Mouse (Mus musculus) hindbrain, embryonic 15.5 days (tissue): ENCODE measurements around the gene Clic4. TPM values are rescaled to one million over a fixed set of nuclear protein-coding genes. Genes with fewer than 3 reads are reported as not detected.

Experiments used
- ATAC-seq: fragments of 200-750 bp; cut with Nextera tagmentation; 2 replicates; pipeline ENCODE4 v1.8.0; 2017; ENCODE audit warnings: low read depth, moderate number of reproducible peaks, moderate TSS enrichment; ENCODE audit not compliant: low FRiP score
- H3K27ac ChIP-seq: fragments of 300-500 bp; sonication (generic); replicated peaks from 2 replicates; pipeline ENCODE4 v1.5.1; 2015; ENCODE audit warnings: mild to moderate bottlenecking, inconsistent platforms
- H3K27me3 ChIP-seq: fragments of 300-500 bp; sonication (generic); 2 replicates; pipeline ENCODE4 v1.6.1; 2015; ENCODE audit warnings: control low read depth, inconsistent platforms
- H3K36me3 ChIP-seq: fragments of 300-500 bp; sonication (generic); 2 replicates; pipeline ENCODE4 v1.6.1; 2015; ENCODE audit warnings: control low read depth, inconsistent platforms
- H3K4me1 ChIP-seq: fragments of 300-500 bp; sonication (generic); replicated peaks from 2 replicates; pipeline ENCODE4 v1.6.1; 2015; ENCODE audit warnings: control low read depth, inconsistent platforms
- H3K4me2 ChIP-seq: fragments of 300-500 bp; sonication (generic); 2 replicates; pipeline ENCODE4 v1.6.1; 2015; ENCODE audit warnings: moderate library complexity, mild to moderate bottlenecking, inconsistent platforms
- H3K4me3 ChIP-seq: fragments of 300-500 bp; sonication (generic); 2 replicates; pipeline ENCODE4 v1.5.1; 2015; ENCODE audit warnings: mild to moderate bottlenecking, inconsistent platforms
- H3K9ac ChIP-seq: fragments of 300-500 bp; sonication (generic); 2 replicates; pipeline ENCODE4 v1.6.1; 2015; ENCODE audit warnings: inconsistent platforms
- H3K9me3 ChIP-seq: fragments of 300-500 bp; sonication (generic); 2 replicates; pipeline ENCODE4 v1.6.1; 2016; ENCODE audit warnings: control low read depth, inconsistent platforms
- WGBS: fragments of 180-500 bp; shearing (Covaris S2); methylation state at CpG from one replicate; pipeline ENCODE4 v1.1.7; 2015; 5-methylcytosine and 5-hydroxymethylcytosine counted together
- polyA plus RNA-seq: library from polyadenylated mRNA; unstranded; fragments of >200 nt; fragmentation: Nextera tagmentation; extraction: Ambion mirVana; gene quantifications from 2 replicates; pipeline ENCODE4 v1.2.1, GENCODE M21; 2015

Clic4 gene
- polyA plus RNA-seq, 1 experiment from 2014 or later = 67.1 TPM

DNA sequence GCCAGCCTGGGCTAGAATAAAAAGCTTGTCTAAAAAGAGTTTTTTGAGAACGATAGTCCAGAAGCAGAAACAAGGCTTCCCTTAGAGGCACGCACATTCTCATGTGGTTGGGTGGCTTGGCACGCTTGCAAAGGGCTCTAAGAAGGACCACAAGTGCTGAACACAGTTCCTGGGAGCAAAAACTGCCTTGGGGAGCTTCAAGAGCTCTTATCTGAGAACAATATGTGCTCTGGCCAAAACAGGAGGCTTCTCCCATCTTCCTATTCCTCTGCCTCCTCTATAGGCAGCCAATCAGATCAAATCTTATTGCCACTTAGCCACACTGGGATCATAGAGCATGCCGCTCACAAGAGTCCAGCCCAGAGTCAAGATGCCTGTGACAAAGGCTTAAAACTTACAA is 18.3 kb downstream of the Clic4 start:
- Histone ChIP-seq H3K27me3 (no peaks in the 10 kb centered on the region), H3K4me3 (no peak overlapping the region), H3K27ac (peak overlapping the region; percentile 39), H3K36me3 (no peaks in the 10 kb centered on the region), H3K9me3 (no peaks in the 10 kb centered on the region), H3K4me2 (no peak overlapping the region), H3K4me1 (peaks cover 16% of the 10 kb centered on the region), H3K9ac (no peak overlapping the region)
- WGBS = 83% methylated on average over 4 of the region's 4 CpGs
- ATAC-seq = no peak

DNA sequence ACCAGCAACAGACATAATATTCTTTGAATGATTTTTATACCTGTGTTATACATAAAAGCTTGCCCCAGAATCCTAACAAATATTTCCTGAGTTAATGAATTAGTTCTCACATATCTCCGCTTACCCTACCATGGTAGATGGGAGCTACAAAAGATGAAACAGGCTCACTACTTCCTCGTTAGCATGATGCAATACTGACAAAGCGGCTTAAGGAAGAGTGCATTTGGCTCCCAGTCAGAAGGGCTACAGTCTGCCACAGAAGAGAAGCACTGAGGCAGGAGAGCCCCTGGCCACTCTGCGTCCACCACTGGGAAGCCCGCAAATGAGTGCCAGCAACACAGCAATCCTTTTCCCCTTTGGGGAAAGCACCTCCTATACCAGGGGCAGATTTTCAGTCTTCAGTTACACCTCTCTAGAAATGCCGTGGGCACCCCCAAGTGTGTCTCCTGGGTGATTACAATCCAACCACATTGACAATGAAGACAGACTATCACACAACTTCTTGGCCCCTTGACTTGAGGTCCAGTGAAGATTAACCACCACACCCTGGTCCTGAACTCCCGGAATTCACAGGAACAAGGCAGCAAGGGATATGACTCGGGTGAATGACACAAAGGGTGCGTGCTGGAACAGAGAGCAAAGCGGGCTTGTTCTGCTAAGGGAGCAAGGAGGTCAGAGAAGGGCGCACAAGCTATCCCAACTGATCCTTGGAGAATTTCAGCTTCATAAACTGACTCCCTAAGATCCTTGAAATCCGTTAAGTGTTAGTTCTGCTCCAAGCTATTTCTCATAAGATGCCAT is 19.2 kb downstream of the Clic4 start:
- no peak overlapping the region for H3K27ac ChIP-seq
- 90% methylated on average over 12 of the region's 12 CpGs for WGBS
- H3K9me3 ChIP-seq = no peaks in the 10 kb centered on the region
- no peaks in the 10 kb centered on the region for H3K36me3 ChIP-seq
- no peak overlapping the region for H3K9ac ChIP-seq
- H3K27me3 ChIP-seq = no peaks in the 10 kb centered on the region
- H3K4me2 ChIP-seq = no peak overlapping the region
- peaks cover 12% of the 10 kb centered on the region for H3K4me1 ChIP-seq
- no peak overlapping the region for H3K4me3 ChIP-seq
- ATAC-seq = no peak

DNA sequence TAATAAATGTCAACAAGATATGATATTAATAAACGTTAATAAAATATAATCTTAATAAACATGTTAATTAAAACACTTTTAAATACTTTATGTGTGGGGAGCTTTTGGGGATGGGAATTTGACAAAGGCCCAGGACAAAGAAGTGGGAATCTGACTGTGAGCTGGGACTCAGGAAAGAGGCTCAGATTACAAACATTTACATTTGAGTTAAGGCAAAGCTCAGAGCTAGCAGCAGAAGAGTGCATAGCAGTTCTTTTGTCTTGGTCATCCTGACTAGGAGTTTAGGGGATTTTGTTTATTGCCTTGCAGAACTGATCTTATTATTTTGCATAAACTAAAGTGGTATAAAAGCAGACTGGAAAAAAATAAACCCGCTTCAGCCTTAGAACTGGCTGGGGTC is 20.8 kb downstream of the Clic4 start:
- WGBS = 24% methylated on average over 2 of the region's 2 CpGs
- H3K4me3 ChIP-seq = no peak overlapping the region
- H3K27ac ChIP-seq = no peak overlapping the region
- peaks cover 21% of the 10 kb centered on the region for H3K4me1 ChIP-seq
- H3K9ac ChIP-seq = no peak overlapping the region
- no peaks in the 10 kb centered on the region for H3K36me3 ChIP-seq
- no peak overlapping the region for H3K4me2 ChIP-seq
- no peaks in the 10 kb centered on the region for H3K27me3 ChIP-seq
- no peak for ATAC-seq
- no peaks in the 10 kb centered on the region for H3K9me3 ChIP-seq

DNA sequence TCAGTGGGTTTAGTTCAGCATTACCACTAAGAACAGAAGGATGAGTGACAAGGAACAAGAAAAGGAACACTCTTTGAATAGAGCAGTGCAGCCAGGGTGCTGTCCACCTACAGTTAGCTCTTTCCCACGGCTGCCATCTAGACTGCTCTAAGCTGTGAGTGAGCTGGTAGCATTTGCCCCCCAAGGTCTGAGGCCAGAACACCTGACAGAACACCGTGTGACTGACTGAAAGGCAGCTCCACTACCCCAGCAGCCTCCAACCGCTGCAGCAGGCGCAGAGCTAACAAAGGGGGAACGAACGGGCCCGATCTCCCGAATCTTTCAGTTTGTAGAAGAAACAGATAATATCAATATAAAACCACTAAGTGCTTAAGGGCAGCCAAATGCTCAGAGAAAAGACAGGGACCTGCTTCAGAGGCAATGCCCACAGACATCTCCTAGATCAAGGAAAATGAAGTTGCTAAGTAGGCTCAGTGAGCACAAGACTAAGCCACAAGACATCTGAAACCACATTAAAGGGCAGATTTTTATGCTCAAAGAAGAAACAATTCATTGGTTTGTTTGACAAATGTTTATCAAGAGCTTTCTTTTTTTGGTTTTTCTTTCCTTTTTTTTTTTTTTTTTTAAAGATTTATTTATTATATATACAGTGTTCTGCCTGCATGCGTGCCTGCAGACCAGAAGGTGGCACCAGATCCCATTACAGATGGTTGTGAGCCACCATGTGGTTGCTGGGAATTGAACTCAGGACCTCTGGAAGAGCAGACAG is 24.2 kb downstream of the Clic4 start:
- no peak overlapping the region for H3K9ac ChIP-seq
- no peaks in the 10 kb centered on the region for H3K27me3 ChIP-seq
- no peak overlapping the region for H3K4me2 ChIP-seq
- 73% methylated on average over 9 of the region's 9 CpGs for WGBS
- no peaks in the 10 kb centered on the region for H3K9me3 ChIP-seq
- H3K27ac ChIP-seq = no peak overlapping the region
- no peak for ATAC-seq
- no peak overlapping the region for H3K4me3 ChIP-seq
- peaks cover 19% of the 10 kb centered on the region for H3K4me1 ChIP-seq
- H3K36me3 ChIP-seq = no peaks in the 10 kb centered on the region

DNA sequence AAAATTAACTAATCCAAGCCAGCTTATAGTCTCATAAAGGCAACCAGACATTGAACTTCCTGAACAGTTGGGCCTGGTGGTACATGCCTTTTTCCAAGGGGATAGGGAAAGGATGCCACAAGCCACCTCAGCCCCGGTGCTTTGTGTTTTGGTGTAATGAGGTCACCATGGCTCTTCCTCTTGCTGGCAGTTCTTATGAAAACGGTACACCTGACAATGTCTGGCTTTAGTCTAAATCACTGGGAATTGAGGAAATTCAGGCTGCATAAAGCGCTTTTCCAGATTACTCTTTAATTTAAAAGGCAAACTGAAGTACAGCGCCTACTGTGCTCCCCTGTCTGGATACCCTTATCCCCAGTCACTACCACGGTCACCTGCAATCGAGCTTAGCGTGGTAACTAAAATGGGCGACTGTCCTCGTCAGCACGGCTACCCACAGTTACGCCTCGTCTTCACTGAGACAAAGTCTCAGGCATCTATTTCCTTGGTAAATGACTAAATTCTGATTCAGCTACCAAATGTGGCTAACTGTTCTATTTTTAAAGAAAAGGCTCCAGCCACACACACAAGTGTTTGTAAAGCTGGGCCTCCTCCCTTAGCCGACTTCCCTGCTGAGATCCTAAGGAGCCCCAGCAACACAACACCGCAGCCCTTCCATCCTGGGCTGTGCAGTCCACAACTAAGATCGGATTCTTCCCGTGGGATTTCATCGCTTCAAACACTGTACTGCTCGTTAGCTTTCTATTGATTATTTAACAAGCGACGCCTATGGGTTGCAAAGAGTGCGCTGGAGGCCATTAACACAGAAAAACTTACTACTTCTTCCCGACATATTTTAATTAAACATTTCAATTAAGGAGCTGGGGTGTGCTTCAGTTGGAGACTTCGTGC is 25.5 kb downstream of the Clic4 start:
- no peak for ATAC-seq
- WGBS = 60% methylated on average over 23 of the region's 23 CpGs
- Histone ChIP-seq H3K27me3 (no peaks in the 10 kb centered on the region), H3K9ac (no peak overlapping the region), H3K36me3 (no peaks in the 10 kb centered on the region), H3K27ac (no peak overlapping the region; the same call in 1 of the 2 replicates), H3K4me3 (no peak overlapping the region), H3K4me1 (peaks cover 19% of the 10 kb centered on the region), H3K4me2 (no peak overlapping the region; the same call in 1 of the 2 replicates), H3K9me3 (no peaks in the 10 kb centered on the region)

DNA sequence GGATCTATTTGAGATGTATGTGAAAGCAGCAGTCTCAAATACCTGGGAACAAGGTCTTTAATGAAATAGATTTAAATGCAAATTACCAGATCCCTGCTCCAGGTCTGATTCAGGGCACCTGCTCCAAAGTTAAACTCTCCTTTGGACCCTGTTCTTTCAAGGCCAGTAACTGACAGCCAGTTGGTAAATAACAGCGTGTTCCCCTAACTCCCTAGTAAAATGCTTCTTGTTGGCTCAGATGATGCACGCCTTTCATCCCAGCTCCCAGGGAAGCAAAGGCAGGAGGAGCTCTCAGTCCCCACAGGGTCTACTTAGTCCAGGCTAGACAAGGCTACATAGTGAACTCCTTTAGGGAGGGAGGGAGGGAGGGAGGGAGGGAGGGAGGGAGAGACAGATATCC is 26.2 kb downstream of the Clic4 start:
- Histone ChIP-seq H3K9ac (no peak overlapping the region), H3K36me3 (no peaks in the 10 kb centered on the region), H3K4me3 (no peak overlapping the region), H3K9me3 (no peaks in the 10 kb centered on the region), H3K4me1 (peaks cover 22% of the 10 kb centered on the region), H3K27ac (no peak overlapping the region), H3K27me3 (no peaks in the 10 kb centered on the region), H3K4me2 (no peak overlapping the region)
- ATAC-seq = no peak
- WGBS = 70% methylated on average over 2 of the region's 2 CpGs

DNA sequence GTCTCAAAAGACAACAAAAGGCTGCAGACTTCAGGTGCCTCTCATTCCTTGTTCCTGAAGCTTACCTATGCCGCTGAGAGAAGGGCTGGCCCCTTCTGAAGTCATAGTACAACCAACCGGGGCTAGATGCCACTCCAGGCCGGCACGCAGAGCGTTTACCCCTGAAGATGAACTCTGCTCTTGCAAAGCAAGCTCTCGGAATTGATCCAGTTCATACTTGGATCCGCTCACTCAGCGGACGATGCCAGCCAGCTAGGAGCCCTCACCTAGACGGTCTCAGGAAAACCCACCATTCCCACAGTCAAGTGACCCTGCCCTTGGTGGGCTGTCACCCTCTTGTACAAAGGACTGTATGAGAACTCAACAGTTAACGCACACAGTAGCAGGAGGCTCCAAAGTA is 26.8 kb downstream of the Clic4 start:
- Histone ChIP-seq H3K9me3 (no peaks in the 10 kb centered on the region), H3K36me3 (no peaks in the 10 kb centered on the region), H3K9ac (no peak overlapping the region), H3K27me3 (no peaks in the 10 kb centered on the region), H3K4me1 (peaks cover 27% of the 10 kb centered on the region), H3K27ac (no peak overlapping the region), H3K4me2 (no peak overlapping the region), H3K4me3 (no peak overlapping the region)
- 88% methylated on average over 11 of the region's 11 CpGs for WGBS
- no peak for ATAC-seq

DNA sequence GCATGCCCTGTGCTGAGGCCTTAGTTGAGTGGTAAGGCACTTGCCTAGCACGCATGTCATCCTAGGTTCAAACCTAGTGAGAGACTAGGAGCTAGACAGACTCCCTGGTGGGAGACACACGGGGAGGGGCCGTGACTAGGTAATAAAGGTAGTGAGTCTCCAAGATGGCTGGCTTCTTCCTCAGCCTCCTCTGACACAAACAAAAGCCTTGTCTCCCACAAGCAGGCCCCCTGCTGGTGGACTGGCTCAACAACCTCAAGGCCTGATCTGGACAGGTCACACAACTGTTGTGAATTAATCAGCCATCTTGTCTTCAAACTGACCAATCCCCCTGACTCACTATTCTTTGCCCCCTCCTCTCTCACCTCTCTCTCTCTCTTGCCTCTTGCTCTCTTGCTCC is 28.3 kb downstream of the Clic4 start:
- Histone ChIP-seq H3K9ac (no peak overlapping the region), H3K4me3 (no peak overlapping the region), H3K9me3 (no peaks in the 10 kb centered on the region), H3K27ac (no peak overlapping the region), H3K27me3 (no peaks in the 10 kb centered on the region), H3K36me3 (no peaks in the 10 kb centered on the region), H3K4me1 (peaks cover 33% of the 10 kb centered on the region), H3K4me2 (no peak overlapping the region)
- WGBS = 86% methylated on average over 3 of the region's 3 CpGs
- ATAC-seq = no peak

DNA sequence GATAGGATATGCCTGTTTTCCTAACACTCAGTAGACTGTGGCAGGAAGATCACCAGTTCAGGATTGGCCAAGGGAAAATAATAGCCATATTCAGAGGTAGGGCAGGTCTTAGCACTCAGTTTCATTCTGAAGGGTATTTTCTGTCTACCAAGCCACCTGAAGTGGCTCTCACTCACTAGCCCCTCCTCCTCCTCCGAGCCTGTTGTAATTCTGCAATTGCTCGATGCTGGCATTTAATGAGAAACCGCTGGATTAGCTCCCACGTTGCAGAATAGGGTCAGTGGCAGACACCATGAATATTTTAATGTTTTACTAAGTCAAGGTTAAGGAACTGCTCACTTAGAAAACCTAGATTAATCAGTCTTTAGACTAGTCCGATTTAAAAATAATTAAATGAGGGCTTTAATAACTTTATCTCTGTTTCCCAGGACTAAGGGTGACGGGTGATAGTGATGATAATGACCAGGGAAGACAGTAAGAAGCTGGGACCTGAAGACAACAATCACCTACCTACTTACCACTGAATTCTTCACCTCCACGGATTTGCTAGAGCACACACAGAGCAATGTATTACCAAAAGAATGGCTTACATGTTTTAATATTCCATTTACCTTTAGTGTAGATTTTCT is 29.6 kb downstream of the Clic4 start:
- no peak for ATAC-seq
- no peaks in the 10 kb centered on the region for H3K36me3 ChIP-seq
- no peak overlapping the region for H3K4me3 ChIP-seq
- WGBS = 73% methylated on average over 7 of the region's 7 CpGs
- H3K4me1 ChIP-seq = peaks cover 29% of the 10 kb centered on the region
- H3K27ac ChIP-seq = no peak overlapping the region
- no peak overlapping the region for H3K4me2 ChIP-seq
- no peak overlapping the region for H3K9ac ChIP-seq
- no peaks in the 10 kb centered on the region for H3K27me3 ChIP-seq
- H3K9me3 ChIP-seq = no peaks in the 10 kb centered on the region

DNA sequence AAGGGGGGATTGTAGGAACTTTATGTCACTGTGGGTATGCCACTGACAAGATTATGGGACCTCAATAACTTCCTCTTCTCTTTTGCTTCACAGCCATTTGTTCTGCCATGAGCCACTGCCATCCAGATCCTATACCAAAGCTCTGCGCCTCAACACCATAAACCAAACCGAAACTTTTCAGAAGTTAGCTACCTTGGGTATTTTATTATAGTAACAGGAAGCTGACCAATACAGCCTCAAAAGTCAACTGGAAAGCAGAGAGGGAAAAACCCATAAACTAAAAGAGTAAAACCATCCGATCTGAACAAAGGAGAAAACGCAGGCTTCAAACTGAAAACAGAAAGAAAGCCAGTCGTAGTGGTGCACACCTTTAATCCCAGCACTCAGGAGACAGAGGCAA is 30.2 kb downstream of the Clic4 start:
- H3K9me3 ChIP-seq = no peaks in the 10 kb centered on the region
- no peak overlapping the region for H3K9ac ChIP-seq
- H3K27me3 ChIP-seq = no peaks in the 10 kb centered on the region
- H3K4me3 ChIP-seq = no peak overlapping the region
- no peaks in the 10 kb centered on the region for H3K36me3 ChIP-seq
- H3K4me2 ChIP-seq = no peak overlapping the region
- no peak overlapping the region for H3K27ac ChIP-seq
- peaks cover 23% of the 10 kb centered on the region for H3K4me1 ChIP-seq
- 94% methylated on average over 5 of the region's 5 CpGs for WGBS
- no peak for ATAC-seq

DNA sequence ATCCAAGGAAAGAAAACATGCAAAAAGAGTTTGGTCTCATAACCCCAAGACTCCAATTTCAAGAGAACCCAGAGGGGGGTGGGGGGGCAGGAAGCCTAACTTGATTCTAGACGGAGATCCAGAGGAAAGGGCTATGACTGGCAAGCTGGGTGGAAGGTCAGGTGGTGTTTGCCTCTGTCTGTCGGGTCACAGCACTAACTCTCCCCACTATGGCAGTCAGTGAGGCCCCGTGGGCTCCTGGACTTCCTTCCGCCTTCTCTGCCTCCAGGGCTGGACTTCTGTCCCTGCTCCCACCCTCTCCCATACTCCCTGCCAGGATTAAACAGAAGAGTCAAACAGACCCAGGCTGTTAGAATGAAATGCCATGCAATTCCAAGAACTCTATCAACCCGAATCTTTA is 30.9 kb downstream of the Clic4 start:
- no peak overlapping the region for H3K27ac ChIP-seq
- 52% methylated on average over 5 of the region's 5 CpGs for WGBS
- ATAC-seq = no peak

More for the DNA sequence above, 30.9 kb downstream of the Clic4 start:
- Histone ChIP-seq H3K4me3 (no peak overlapping the region), H3K4me1 (peaks cover 16% of the 10 kb centered on the region), H3K36me3 (no peaks in the 10 kb centered on the region), H3K9ac (no peak overlapping the region), H3K9me3 (no peaks in the 10 kb centered on the region), H3K27me3 (no peaks in the 10 kb centered on the region), H3K4me2 (no peak overlapping the region)
